Mouse (Mus musculus): Measurements from ENCODE around the gene Armc6. TPM values are rescaled to one million over a fixed set of nuclear protein-coding genes. Genes with fewer than 3 reads are reported as not detected.
A peak's percentile ranks its signal among the peaks of the same experiment; 100 is the strongest.

Gene Armc6
- polyA plus RNA-seq, 1 experiment from 2014 or later, result 20.1 TPM

GRCm38 (mm10) chr8:70181212-70181902 lies 52.9 kb downstream of the Armc6 start:
- Histone ChIP-seq H3K9ac (ENCODE audit: low read length) (no peak overlapping the region), H3K4me1 (ENCODE audit: control insufficient read depth, insufficient read depth, low read length) (peaks cover 3% of the 10 kb centered on the region; the same call in 1 of the 2 replicates), H3K4me2 (ENCODE audit: low read depth, severe bottlenecking) (no peak overlapping the region), H3K27ac (replicated peaks; ENCODE audit: low read depth, low read length) (no peak overlapping the region), H3K4me3 (ENCODE audit: low read depth, low read length) (no peak overlapping the region), H3K9me3 (ENCODE audit: control insufficient read depth, low read length) (no peaks in the 10 kb centered on the region), H3K27me3 (ENCODE audit: control insufficient read depth, insufficient read depth, low read length) (no peaks in the 10 kb centered on the region), H3K36me3 (ENCODE audit: control insufficient read depth, insufficient read depth, low read length) (peaks cover 14% of the 10 kb centered on the region)
- DNase-seq (ENCODE audit: low spot score) (no peak), ATAC-seq (ENCODE audit: insufficient number of reproducible peaks, low FRiP score, low TSS enrichment, low read depth) (peak; percentile 8; the same call in 1 of the 2 replicates)
- 50% methylated on average over 16 of the region's 16 CpGs for WGBS

- no peak for ATAC-seq (ENCODE audit: insufficient number of reproducible peaks, low FRiP score, low TSS enrichment, low read depth)
- H3K27ac ChIP-seq (replicated peaks; ENCODE audit: low read depth, low read length), result no peak overlapping the region
- 93% methylated on average over 4 of the region's 4 CpGs for WGBS
- DNase-seq (ENCODE audit: low spot score), result no peak
- H3K27me3 ChIP-seq (ENCODE audit: control insufficient read depth, insufficient read depth, low read length), result no peaks in the 10 kb centered on the region
- no peak overlapping the region for H3K9ac ChIP-seq (ENCODE audit: low read length)
- peaks cover 3% of the 10 kb centered on the region; the same call in 1 of the 2 replicates for H3K4me1 ChIP-seq (ENCODE audit: control insufficient read depth, insufficient read depth, low read length)
- H3K4me3 ChIP-seq (ENCODE audit: low read depth, low read length), result no peak overlapping the region
- H3K36me3 ChIP-seq (ENCODE audit: control insufficient read depth, insufficient read depth, low read length), result peaks cover 14% of the 10 kb centered on the region
- H3K4me2 ChIP-seq (ENCODE audit: low read depth, severe bottlenecking), result no peak overlapping the region
- H3K9me3 ChIP-seq (ENCODE audit: control insufficient read depth, low read length), result no peaks in the 10 kb centered on the region
Measured at GRCm38 (mm10) chr8:70179082-70179481, 55.2 kb downstream of the Armc6 start.

- Histone ChIP-seq H3K36me3 (ENCODE audit: control insufficient read depth, insufficient read depth, low read length) (peaks cover 14% of the 10 kb centered on the region), H3K27ac (replicated peaks; ENCODE audit: low read depth, low read length) (no peak overlapping the region), H3K9ac (ENCODE audit: low read length) (no peak overlapping the region), H3K27me3 (ENCODE audit: control insufficient read depth, insufficient read depth, low read length) (no peaks in the 10 kb centered on the region), H3K4me2 (ENCODE audit: low read depth, severe bottlenecking) (no peak overlapping the region), H3K9me3 (ENCODE audit: control insufficient read depth, low read length) (no peaks in the 10 kb centered on the region), H3K4me3 (ENCODE audit: low read depth, low read length) (no peak overlapping the region), H3K4me1 (ENCODE audit: control insufficient read depth, insufficient read depth, low read length) (peaks cover 3% of the 10 kb centered on the region; the same call in 1 of the 2 replicates)
- DNase-seq (ENCODE audit: low spot score), result no peak
- 81% methylated on average over 2 of the region's 2 CpGs for WGBS
- ATAC-seq (ENCODE audit: insufficient number of reproducible peaks, low FRiP score, low TSS enrichment, low read depth), result no peak
Measured at GRCm38 (mm10) chr8:70178231-70178630, 56.0 kb downstream of the Armc6 start.

DNA sequence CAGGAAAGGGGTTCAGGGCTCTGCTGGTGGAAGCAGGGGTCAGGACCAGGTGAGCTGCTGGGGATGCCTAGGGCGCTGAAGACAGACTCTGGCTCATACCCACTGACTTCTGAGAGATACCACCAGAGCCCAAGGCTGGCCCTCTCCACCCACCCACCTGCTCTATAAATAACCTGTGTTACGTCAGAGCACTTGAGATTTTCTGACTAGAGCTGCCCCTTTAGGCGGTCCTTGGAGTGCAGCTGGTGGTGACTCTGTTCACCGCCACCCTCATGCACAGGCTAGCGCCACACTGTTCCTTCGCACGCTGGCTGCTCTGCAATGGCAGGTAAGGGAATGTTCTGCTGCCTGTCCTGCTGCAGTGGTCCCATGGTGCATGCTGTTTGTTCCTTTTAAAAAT lies 60.2 kb downstream of the Armc6 start:
- WGBS, result 96% methylated on average over 7 of the region's 7 CpGs
- DNase-seq (ENCODE audit: low spot score) (no peak), ATAC-seq (ENCODE audit: insufficient number of reproducible peaks, low FRiP score, low TSS enrichment, low read depth) (no peak)
- no peak overlapping the region for H3K4me2 ChIP-seq (ENCODE audit: low read depth, severe bottlenecking)
- no peaks in the 10 kb centered on the region for H3K27me3 ChIP-seq (ENCODE audit: control insufficient read depth, insufficient read depth, low read length)
- H3K27ac ChIP-seq (replicated peaks; ENCODE audit: low read depth, low read length), result no peak overlapping the region
- peaks cover 2% of the 10 kb centered on the region; the same call in 1 of the 2 replicates for H3K36me3 ChIP-seq (ENCODE audit: control insufficient read depth, insufficient read depth, low read length)
- no peaks in the 10 kb centered on the region for H3K4me1 ChIP-seq (ENCODE audit: control insufficient read depth, insufficient read depth, low read length)
- H3K9me3 ChIP-seq (ENCODE audit: control insufficient read depth, low read length), result no peaks in the 10 kb centered on the region
- H3K9ac ChIP-seq (ENCODE audit: low read length), result no peak overlapping the region
- no peak overlapping the region for H3K4me3 ChIP-seq (ENCODE audit: low read depth, low read length)

- peaks cover 2% of the 10 kb centered on the region; the same call in 1 of the 2 replicates for H3K36me3 ChIP-seq (ENCODE audit: control insufficient read depth, insufficient read depth, low read length)
- no peak overlapping the region for H3K4me2 ChIP-seq (ENCODE audit: low read depth, severe bottlenecking)
- no peaks in the 10 kb centered on the region for H3K9me3 ChIP-seq (ENCODE audit: control insufficient read depth, low read length)
- ATAC-seq (ENCODE audit: insufficient number of reproducible peaks, low FRiP score, low TSS enrichment, low read depth) (no peak), DNase-seq (ENCODE audit: low spot score) (no peak)
- H3K27ac ChIP-seq (replicated peaks; ENCODE audit: low read depth, low read length), result no peak overlapping the region
- no peaks in the 10 kb centered on the region for H3K27me3 ChIP-seq (ENCODE audit: control insufficient read depth, insufficient read depth, low read length)
- no peak overlapping the region for H3K9ac ChIP-seq (ENCODE audit: low read length)
- WGBS, result 86% methylated on average over 5 of the region's 5 CpGs
- H3K4me3 ChIP-seq (ENCODE audit: low read depth, low read length), result no peak overlapping the region
- H3K4me1 ChIP-seq (ENCODE audit: control insufficient read depth, insufficient read depth, low read length), result no peaks in the 10 kb centered on the region
Measured at GRCm38 (mm10) chr8:70173320-70173719, 60.9 kb downstream of the Armc6 start.

DNA sequence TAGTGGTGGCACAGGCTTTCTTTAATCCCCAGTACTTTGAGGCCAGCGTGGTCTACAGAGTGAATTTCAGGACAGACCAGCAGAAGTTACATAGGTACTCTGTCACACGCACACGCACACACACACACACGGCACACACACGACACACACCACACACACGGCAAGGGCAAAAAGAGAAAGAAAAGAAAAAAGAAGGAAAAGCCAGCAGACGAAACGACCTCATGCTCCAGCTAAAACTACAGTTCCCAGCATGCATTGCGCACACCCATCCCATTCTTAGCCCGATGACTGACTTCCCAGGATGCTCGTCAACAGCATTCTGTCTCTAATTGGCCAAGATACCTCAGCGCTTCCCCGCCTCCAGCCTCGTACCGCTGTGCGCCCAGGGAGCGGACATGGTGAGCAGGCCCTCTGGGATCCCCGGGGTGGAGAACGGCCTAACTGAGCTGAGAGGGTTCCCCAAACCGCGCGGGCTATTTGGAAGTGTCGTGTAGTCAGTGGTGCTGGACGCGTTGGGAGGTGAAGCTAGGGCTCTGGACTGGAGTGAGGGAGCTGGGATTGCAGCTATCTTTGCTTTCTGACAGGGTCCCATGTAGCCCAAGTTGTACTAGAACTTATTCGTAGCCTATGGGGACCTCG lies 62.1 kb downstream of the Armc6 start, which contains the start of gene Tmem161a:
Gene Tmem161a, plus strand, starts transcription at position 314 of the 639 bp plus-strand sequence.
- no peak within 1 kb of the TSS for H3K27ac ChIP-seq (replicated peaks; ENCODE audit: low read depth, low read length)
- no peaks in the 10 kb centered on the region for H3K4me1 ChIP-seq (ENCODE audit: control insufficient read depth, insufficient read depth, low read length)
- ATAC-seq (ENCODE audit: insufficient number of reproducible peaks, low FRiP score, low TSS enrichment, low read depth), result peak; percentile 93

GRCm38 (mm10) chr8:70171240-70171639 lies 63.0 kb downstream of the Armc6 start:
- Histone ChIP-seq H3K4me2 (ENCODE audit: low read depth, severe bottlenecking) (no peak overlapping the region), H3K9me3 (ENCODE audit: control insufficient read depth, low read length) (no peaks in the 10 kb centered on the region), H3K27ac (replicated peaks; ENCODE audit: low read depth, low read length) (no peak overlapping the region), H3K4me1 (ENCODE audit: control insufficient read depth, insufficient read depth, low read length) (peaks cover 2% of the 10 kb centered on the region; the same call in 1 of the 2 replicates), H3K36me3 (ENCODE audit: control insufficient read depth, insufficient read depth, low read length) (no peaks in the 10 kb centered on the region), H3K9ac (ENCODE audit: low read length) (no peak overlapping the region), H3K4me3 (ENCODE audit: low read depth, low read length) (no peak overlapping the region), H3K27me3 (ENCODE audit: control insufficient read depth, insufficient read depth, low read length) (peaks cover 2% of the 10 kb centered on the region; the same call in 1 of the 2 replicates)
- ATAC-seq (ENCODE audit: insufficient number of reproducible peaks, low FRiP score, low TSS enrichment, low read depth), result no peak
- no peak for DNase-seq (ENCODE audit: low spot score)
- 91% methylated on average over 7 of the region's 7 CpGs for WGBS

More for the DNA sequence above, 62.1 kb downstream of the Armc6 start, which contains the start of gene Tmem161a:
- Histone ChIP-seq H3K4me2 (ENCODE audit: low read depth, severe bottlenecking) (peak within 1 kb of the TSS; percentile 39), H3K9me3 (ENCODE audit: control insufficient read depth, low read length) (no peaks in the 10 kb centered on the region), H3K27me3 (ENCODE audit: control insufficient read depth, insufficient read depth, low read length) (no peaks in the 10 kb centered on the region), H3K4me3 (ENCODE audit: low read depth, low read length) (peak within 1 kb of the TSS; percentile 71), H3K9ac (ENCODE audit: low read length) (peak within 1 kb of the TSS; percentile 69), H3K36me3 (ENCODE audit: control insufficient read depth, insufficient read depth, low read length) (peaks cover 2% of the 10 kb centered on the region; the same call in 1 of the 2 replicates)
- whole genome bisulfite sequencing, result 4% methylated on average over 27 of the region's 27 CpGs
- peak; percentile 91 for DNase-seq (ENCODE audit: low spot score)

- no peak for ATAC-seq (ENCODE audit: insufficient number of reproducible peaks, low FRiP score, low TSS enrichment, low read depth)
- Histone ChIP-seq H3K27me3 (ENCODE audit: control insufficient read depth, insufficient read depth, low read length) (peaks cover 6% of the 10 kb centered on the region), H3K9ac (ENCODE audit: low read length) (no peak overlapping the region), H3K36me3 (ENCODE audit: control insufficient read depth, insufficient read depth, low read length) (no peaks in the 10 kb centered on the region), H3K4me3 (ENCODE audit: low read depth, low read length) (no peak overlapping the region), H3K4me1 (ENCODE audit: control insufficient read depth, insufficient read depth, low read length) (peaks cover 2% of the 10 kb centered on the region; the same call in 1 of the 2 replicates), H3K9me3 (ENCODE audit: control insufficient read depth, low read length) (no peaks in the 10 kb centered on the region), H3K4me2 (ENCODE audit: low read depth, severe bottlenecking) (no peak overlapping the region), H3K27ac (replicated peaks; ENCODE audit: low read depth, low read length) (no peak overlapping the region)
- 82% methylated on average over 3 of the region's 3 CpGs for WGBS
- DNase-seq (ENCODE audit: low spot score), result no peak
Measured at GRCm38 (mm10) chr8:70170748-70171147, 63.5 kb downstream of the Armc6 start.

Measured in limb, embryonic 11.5 days (tissue).